Mouse (Mus musculus): Measurements from ENCODE around the gene Slc34a3.

The Slc34a3 gene

GRCm38 (mm10) chr2:25225811-25226379 is 8.3 kb downstream of the Slc34a3 start:
- DNase-seq (ENCODE audit: low spot score in 2 of 2): no peak

- DNase-seq (ENCODE audit: low spot score in 2 of 2): peak; percentile 96 to 99
Measured at GRCm38 (mm10) chr2:25224766-25225752, 9.1 kb downstream of the Slc34a3 start.

GRCm38 (mm10) chr2:25224492-25224765 is 9.7 kb downstream of the Slc34a3 start, which contains the start of gene Tubb4b:
Tubb4b (minus strand) TSS chr2:25224702.
- DNase-seq (ENCODE audit: low spot score in 2 of 2): no peak

- DNase-seq (ENCODE audit: low spot score in 2 of 2): peak in 1 of 2 experiments; percentile 59
Measured at GRCm38 (mm10) chr2:25223681-25224491, 10.3 kb downstream of the Slc34a3 start.

- no peak for DNase-seq (ENCODE audit: low spot score in 2 of 2)
Measured at GRCm38 (mm10) chr2:25221331-25221772, 12.8 kb downstream of the Slc34a3 start.

GRCm38 (mm10) chr2:25218445-25218844 is 15.7 kb downstream of the Slc34a3 start, which contains the start of gene Fam166a:
Fam166a (plus strand) TSS chr2:25218745.
- no peak for DNase-seq (ENCODE audit: low spot score in 2 of 2)

GRCm38 (mm10) chr2:25217666-25218065 is 16.5 kb downstream of the Slc34a3 start:
- DNase-seq (ENCODE audit: low spot score in 2 of 2): no peak

- DNase-seq (ENCODE audit: low spot score in 2 of 2): no peak
Measured at GRCm38 (mm10) chr2:25214444-25214843, 19.7 kb downstream of the Slc34a3 start, which contains the start of gene Stpg3. Stpg3 (minus strand) TSS chr2:25214637.

- no peak for DNase-seq (ENCODE audit: low spot score in 2 of 2)
Measured at GRCm38 (mm10) chr2:25213266-25213865, 20.8 kb downstream of the Slc34a3 start.

GRCm38 (mm10) chr2:25211121-25211670 is 23.0 kb downstream of the Slc34a3 start, which contains the start of gene Nelfb:
Nelfb (minus strand) TSS chr2:25211489.
- peak; percentile 68 to 72 for DNase-seq (ENCODE audit: low spot score in 2 of 2)

GRCm38 (mm10) chr2:25210686-25211085 is 23.5 kb downstream of the Slc34a3 start:
- no peak for DNase-seq (ENCODE audit: low spot score in 2 of 2)

- no peak for DNase-seq (ENCODE audit: low spot score in 2 of 2)
Measured at GRCm38 (mm10) chr2:25207593-25207992, 26.6 kb downstream of the Slc34a3 start.

- no peak for DNase-seq (ENCODE audit: low spot score in 2 of 2)
Measured at GRCm38 (mm10) chr2:25203631-25204214, 30.4 kb downstream of the Slc34a3 start.

GRCm38 (mm10) chr2:25200631-25201030 is 33.5 kb downstream of the Slc34a3 start:
- DNase-seq (ENCODE audit: low spot score in 2 of 2): no peak

GRCm38 (mm10) chr2:25197946-25198345 is 36.2 kb downstream of the Slc34a3 start:
- no peak for DNase-seq (ENCODE audit: low spot score in 2 of 2)

- DNase-seq (ENCODE audit: low spot score in 2 of 2): no peak
Measured at GRCm38 (mm10) chr2:25197191-25197590, 37.0 kb downstream of the Slc34a3 start.

GRCm38 (mm10) chr2:25196172-25196954 is 37.8 kb downstream of the Slc34a3 start, which contains the start of gene Tor4a:
Tor4a (minus strand) TSS chr2:25196886.
- DNase-seq (ENCODE audit: low spot score in 2 of 2): no peak

- no peak for DNase-seq (ENCODE audit: low spot score in 2 of 2)
Measured at GRCm38 (mm10) chr2:25195211-25196156, 38.7 kb downstream of the Slc34a3 start.

Measured in frontal cortex, postnatal 25 days (tissue).